Mouse (Mus musculus) forebrain, embryonic 16.5 days (tissue): Measurements from ENCODE around the gene Sprn. TPM values are rescaled to one million over a fixed set of nuclear protein-coding genes. Genes with fewer than 3 reads are reported as not detected.
A peak's percentile ranks its signal among the peaks of the same experiment; 100 is the strongest.

Experiments used
- ATAC-seq: fragments of 200-750 bp; cut with Nextera tagmentation; 2 replicates; pipeline ENCODE4 v1.8.0; 2017; ENCODE audit warnings: mild to moderate bottlenecking, moderate library complexity
- H3K27ac ChIP-seq: fragments of 300-500 bp; sonication (generic); 2 replicates; pipeline ENCODE4 v1.5.1; 2014; ENCODE audit warnings: low read length, control low read depth
- H3K27me3 ChIP-seq: fragments of 300-500 bp; sonication (generic); replicated peaks from 2 replicates; pipeline ENCODE4 v1.6.1; 2014; ENCODE audit warnings: low read length; ENCODE audit not compliant: control insufficient read depth, insufficient read depth
- H3K36me3 ChIP-seq: fragments of 300-500 bp; sonication (generic); 2 replicates; pipeline ENCODE4 v1.6.1; 2014; ENCODE audit not compliant: control insufficient read depth, insufficient read depth
- H3K4me1 ChIP-seq: fragments of 300-500 bp; sonication (generic); replicated peaks from 2 replicates; pipeline ENCODE4 v1.6.1; 2014; ENCODE audit warnings: low read length; ENCODE audit not compliant: control insufficient read depth, insufficient read depth
- H3K4me2 ChIP-seq: fragments of 300-500 bp; sonication (generic); 2 replicates; pipeline ENCODE4 v1.6.1; 2014; ENCODE audit warnings: mild to moderate bottlenecking, low read length, control low read depth
- H3K4me3 ChIP-seq: fragments of 300-500 bp; sonication (generic); replicated peaks from 2 replicates; pipeline ENCODE4 v1.5.1; 2014; ENCODE audit warnings: mild to moderate bottlenecking, low read length, control low read depth
- H3K9ac ChIP-seq: fragments of 300-500 bp; sonication (generic); replicated peaks from 2 replicates; pipeline ENCODE4 v1.6.1; 2014; ENCODE audit warnings: low read depth, low read length, control low read depth
- H3K9me3 ChIP-seq: fragments of 300-500 bp; sonication (generic); 2 replicates; pipeline ENCODE4 v1.6.1; 2016; ENCODE audit warnings: low read length; ENCODE audit not compliant: control insufficient read depth
- WGBS: fragments of 180-500 bp; shearing (Covaris S2); extraction: QIAGEN DNeasy Blood & Tissue Kit; methylation state at CpG from one replicate; pipeline ENCODE4 v1.1.7; 2014; 5-methylcytosine and 5-hydroxymethylcytosine counted together
- polyA plus RNA-seq: library from polyadenylated mRNA; unstranded; fragments of >200 nt; fragmentation: Nextera tagmentation; extraction: Ambion mirVana; gene quantifications from 2 replicates; pipeline ENCODE4 v1.2.1, GENCODE M21; 2015

Sprn gene
- polyA plus RNA-seq, result 15.7 and 19.1 TPM in 2 replicates

- Histone ChIP-seq H3K4me2 (peak within 1 kb of the TSS; percentile 67), H3K36me3 (no peaks in the 10 kb centered on the region), H3K9me3 (no peaks in the 10 kb centered on the region), H3K27me3 (no peaks in the 10 kb centered on the region), H3K9ac (peak within 1 kb of the TSS; percentile 70), H3K4me1 (peaks cover 14% of the 10 kb centered on the region), H3K27ac (peak within 1 kb of the TSS; percentile 42; the same call in 1 of the 2 replicates), H3K4me3 (peak within 1 kb of the TSS; percentile 50)
- ATAC-seq, result peak; percentile 89
- 2% methylated on average over 28 of the region's 28 CpGs for WGBS
Observed at GRCm38 (mm10) chr7:140154218-140154927, at the start of gene Sprn. Gene Sprn (minus strand): TSS chr7:140154877.

DNA sequence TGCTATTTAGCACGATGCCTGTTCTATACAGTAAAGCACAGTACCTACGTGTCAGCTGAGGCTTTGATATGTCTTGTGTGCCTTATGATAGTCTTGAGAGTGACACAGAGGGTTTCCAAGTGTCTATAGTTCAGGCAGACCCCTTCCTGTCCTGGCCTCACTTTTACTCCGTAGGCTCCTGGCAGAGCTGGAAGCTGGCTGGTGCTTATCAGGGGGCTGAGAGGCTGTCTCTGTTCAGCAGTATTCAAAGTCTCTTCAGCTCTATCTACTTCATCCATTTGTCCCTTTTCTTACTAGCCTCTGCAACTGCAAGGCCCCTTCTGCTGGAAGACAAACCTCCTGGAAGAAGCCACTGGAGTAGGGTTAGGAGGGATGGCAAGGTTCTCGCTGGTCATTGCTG is 46.4 kb upstream of the Sprn start:
- no peaks in the 10 kb centered on the region for H3K4me1 ChIP-seq
- WGBS, result 88% methylated on average over 4 of the region's 4 CpGs
- no peaks in the 10 kb centered on the region for H3K9me3 ChIP-seq
- ATAC-seq, result no peak
- no peak overlapping the region for H3K27ac ChIP-seq
- H3K27me3 ChIP-seq, result no peaks in the 10 kb centered on the region
- H3K36me3 ChIP-seq, result no peaks in the 10 kb centered on the region
- H3K9ac ChIP-seq, result no peak overlapping the region
- H3K4me2 ChIP-seq, result no peak overlapping the region
- H3K4me3 ChIP-seq, result no peak overlapping the region

DNA sequence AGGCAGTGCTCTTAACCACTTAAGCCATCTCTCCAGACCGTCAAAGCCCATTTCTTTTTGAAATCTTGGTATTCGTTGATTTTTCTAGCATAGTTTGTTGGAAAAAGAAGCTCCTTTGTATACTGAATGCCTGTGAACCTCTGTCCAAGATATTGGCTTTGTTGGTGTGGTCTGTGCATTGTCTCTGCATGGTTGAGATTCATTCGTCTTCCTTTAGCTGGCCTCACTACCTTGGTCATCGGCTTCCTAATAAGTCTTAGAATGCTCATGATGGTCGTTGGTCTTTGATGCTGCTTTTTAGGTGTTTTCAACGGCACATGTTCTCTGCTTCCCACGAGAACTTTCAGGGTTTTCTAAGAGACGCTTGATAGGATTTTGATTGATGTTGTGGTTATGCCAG is 41.3 kb upstream of the Sprn start:
- H3K9me3 ChIP-seq, result no peaks in the 10 kb centered on the region
- no peak overlapping the region for H3K4me3 ChIP-seq
- no peak overlapping the region for H3K27ac ChIP-seq
- ATAC-seq, result no peak
- no peaks in the 10 kb centered on the region for H3K27me3 ChIP-seq
- no peak overlapping the region for H3K4me2 ChIP-seq
- WGBS, result 85% methylated on average over 8 of the region's 8 CpGs
- no peaks in the 10 kb centered on the region for H3K4me1 ChIP-seq
- H3K9ac ChIP-seq, result no peak overlapping the region
- H3K36me3 ChIP-seq, result no peaks in the 10 kb centered on the region

GRCm38 (mm10) chr7:140194031-140194430 is 39.4 kb upstream of the Sprn start:
- Histone ChIP-seq H3K4me2 (no peak overlapping the region), H3K4me3 (no peak overlapping the region), H3K9ac (no peak overlapping the region), H3K27me3 (no peaks in the 10 kb centered on the region), H3K4me1 (no peaks in the 10 kb centered on the region), H3K9me3 (no peaks in the 10 kb centered on the region), H3K36me3 (no peaks in the 10 kb centered on the region), H3K27ac (no peak overlapping the region)
- ATAC-seq, result no peak
- WGBS, result 90% methylated on average over 4 of the region's 4 CpGs

- ATAC-seq, result no peak
- no peaks in the 10 kb centered on the region for H3K27me3 ChIP-seq
- WGBS, result 87% methylated on average over 2 of the region's 2 CpGs
- H3K4me3 ChIP-seq, result no peak overlapping the region
- H3K9ac ChIP-seq, result no peak overlapping the region
- no peak overlapping the region for H3K27ac ChIP-seq
- no peaks in the 10 kb centered on the region for H3K9me3 ChIP-seq
- H3K4me2 ChIP-seq, result no peak overlapping the region
- no peaks in the 10 kb centered on the region for H3K36me3 ChIP-seq
- H3K4me1 ChIP-seq, result no peaks in the 10 kb centered on the region
Observed at GRCm38 (mm10) chr7:140192851-140193250, 38.2 kb upstream of the Sprn start.

DNA sequence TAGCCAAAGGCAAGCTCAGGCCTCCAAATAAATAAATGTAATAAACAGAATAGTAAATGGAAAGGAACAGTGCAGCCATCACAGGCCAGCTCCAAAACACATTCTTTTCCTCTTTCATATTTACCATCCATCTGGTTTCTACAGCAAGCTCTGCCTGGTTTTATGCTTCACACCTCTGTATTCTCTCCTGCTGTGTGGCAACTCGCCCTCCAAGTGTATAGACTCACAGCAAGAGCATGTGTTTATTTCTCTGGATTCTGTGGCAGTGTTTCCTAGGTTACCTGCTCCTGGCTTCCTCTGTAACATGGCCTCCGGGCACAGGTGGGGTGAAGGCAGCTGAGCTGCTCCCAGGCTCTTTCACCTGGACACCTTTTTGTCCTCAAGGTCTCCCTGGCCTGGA is 37.8 kb upstream of the Sprn start:
- Histone ChIP-seq H3K4me3 (no peak overlapping the region), H3K27ac (no peak overlapping the region), H3K9ac (no peak overlapping the region), H3K9me3 (no peaks in the 10 kb centered on the region), H3K27me3 (no peaks in the 10 kb centered on the region), H3K4me1 (no peaks in the 10 kb centered on the region), H3K4me2 (no peak overlapping the region), H3K36me3 (no peaks in the 10 kb centered on the region)
- WGBS, result 57% methylated on average over 2 of the region's 2 CpGs
- no peak for ATAC-seq

- Histone ChIP-seq H3K27me3 (no peaks in the 10 kb centered on the region), H3K36me3 (no peaks in the 10 kb centered on the region), H3K27ac (no peak overlapping the region), H3K9ac (no peak overlapping the region), H3K4me2 (no peak overlapping the region), H3K4me1 (no peaks in the 10 kb centered on the region), H3K9me3 (no peaks in the 10 kb centered on the region), H3K4me3 (no peak overlapping the region)
- ATAC-seq, result no peak
- 88% methylated on average over 1 of the region's 1 CpGs for WGBS
Observed at GRCm38 (mm10) chr7:140190435-140190834, 35.8 kb upstream of the Sprn start.

GRCm38 (mm10) chr7:140188391-140189328 is 34.0 kb upstream of the Sprn start:
- Histone ChIP-seq H3K27me3 (no peaks in the 10 kb centered on the region), H3K4me1 (no peaks in the 10 kb centered on the region), H3K4me2 (no peak overlapping the region), H3K36me3 (no peaks in the 10 kb centered on the region), H3K9me3 (no peaks in the 10 kb centered on the region), H3K4me3 (no peak overlapping the region), H3K9ac (no peak overlapping the region), H3K27ac (no peak overlapping the region)
- WGBS, result 61% methylated on average over 4 of the region's 4 CpGs
- ATAC-seq, result no peak

GRCm38 (mm10) chr7:140187721-140188390 is 33.2 kb upstream of the Sprn start:
- H3K27ac ChIP-seq, result no peak overlapping the region
- no peak for ATAC-seq
- H3K4me2 ChIP-seq, result no peak overlapping the region
- no peaks in the 10 kb centered on the region for H3K36me3 ChIP-seq
- whole genome bisulfite sequencing, result 81% methylated on average over 7 of the region's 7 CpGs
- no peak overlapping the region for H3K4me3 ChIP-seq
- H3K4me1 ChIP-seq, result no peaks in the 10 kb centered on the region
- no peak overlapping the region for H3K9ac ChIP-seq
- H3K27me3 ChIP-seq, result no peaks in the 10 kb centered on the region
- H3K9me3 ChIP-seq, result no peaks in the 10 kb centered on the region
